Comparison of ENCODE assay signal across 9 mouse cellular contexts in genomic region chrX:57919886-57920285, GRCm38 (mm10).
DNase-seq lines count a peak whose midpoint lies in the region; ATAC-seq and TF ChIP-seq lines count a peak whose summit lies in the region.
"Had no signal": no experiment of that assay in that cellular context is flagged by ENCODE, and none has a peak within 500 bp of the region (broad histone marks: within the 10 kb centered on the region; RNA-seq: fewer than 3 reads in every experiment).

No protein-coding gene starts in this region.

- peak overlapping the region; percentile 28 for H3K4me2 ChIP-seq in hindbrain, embryonic 11.5 days (replicated peaks; ENCODE audit: low read depth, low read length)
- peak overlapping the region; percentile 31 for H3K4me2 ChIP-seq in midbrain, embryonic 11.5 days

- peaks cover 48% of the 10 kb centered on the region for H3K27me3 ChIP-seq in heart, embryonic 10.5 days (ENCODE audit: insufficient read depth, poor library complexity, severe bottlenecking)
- peaks cover 14% of the 10 kb centered on the region for H3K27me3 ChIP-seq in hindbrain, embryonic 11.5 days (ENCODE audit: control insufficient read depth, insufficient read depth, low read length)
- H3K27me3 ChIP-seq in midbrain, embryonic 11.5 days (ENCODE audit: control insufficient read depth, insufficient read depth, low read length), result peaks cover 13% of the 10 kb centered on the region

- H3K4me3 ChIP-seq in heart, embryonic 10.5 days, result peak overlapping the region; percentile 40
- H3K4me3 ChIP-seq in hindbrain, embryonic 11.5 days (ENCODE audit: low read depth, low read length), result no peak overlapping the region
- H3K4me3 ChIP-seq in midbrain, embryonic 11.5 days (ENCODE audit: low read depth, low read length), result 0 out of 2 replicates have a peak overlapping the region, but pooled peaks have one; percentile 11

- TF ChIP-seq CTCF in brain, embryonic 14.5 days (IDR thresholded peaks at IDR 0.05; ENCODE audit: borderline replicate concordance, extremely low read depth, insufficient read depth, insufficient read length), result no peak

- H3K27ac ChIP-seq in heart, embryonic 10.5 days, result no peak overlapping the region
- H3K27ac ChIP-seq in hindbrain, embryonic 11.5 days (ENCODE audit: low read depth, low read length), result peak overlapping the region; percentile 10; the same call in 1 of the 2 replicates
- no peak overlapping the region; the same call in 1 of the 2 replicates for H3K27ac ChIP-seq in midbrain, embryonic 11.5 days (ENCODE audit: low read depth, low read length)

- no peak overlapping the region for H3K9ac ChIP-seq in hindbrain, embryonic 11.5 days (ENCODE audit: low read depth, low read length)
- peak overlapping the region; percentile 14; the same call in 1 of the 2 replicates for H3K9ac ChIP-seq in midbrain, embryonic 11.5 days (ENCODE audit: low read length)

- H3K9me3 ChIP-seq in heart, embryonic 10.5 days, result no peaks in the 10 kb centered on the region
- no peaks in the 10 kb centered on the region for H3K9me3 ChIP-seq in hindbrain, embryonic 11.5 days (ENCODE audit: control insufficient read depth, low read length)
- H3K9me3 ChIP-seq in midbrain, embryonic 11.5 days (ENCODE audit: control insufficient read depth, low read length), result no peaks in the 10 kb centered on the region

- no peak for ATAC-seq in hindbrain, embryonic 11.5 days (ENCODE audit: low FRiP score)
- ATAC-seq in midbrain, embryonic 11.5 days (ENCODE audit: low FRiP score), result 0 out of 2 replicates have a peak, but pooled peaks have one; percentile 28

- WGBS in heart, embryonic 10.5 days, result 20% methylated on average over 17 of the region's 17 CpGs
- WGBS in hindbrain, embryonic 11.5 days, result 17% methylated on average over 16 of the region's 17 CpGs
- 18% methylated on average over 15 of the region's 17 CpGs for WGBS in midbrain, embryonic 11.5 days

- no peaks in the 10 kb centered on the region for H3K36me3 ChIP-seq in heart, embryonic 10.5 days
- H3K36me3 ChIP-seq in hindbrain, embryonic 11.5 days (ENCODE audit: control insufficient read depth, insufficient read depth, low read length), result no peaks in the 10 kb centered on the region
- no peaks in the 10 kb centered on the region for H3K36me3 ChIP-seq in midbrain, embryonic 11.5 days (ENCODE audit: control insufficient read depth, insufficient read depth, low read length)

- no peak for TF ChIP-seq POLR2A in brain, embryonic 14.5 days (IDR thresholded peaks at IDR 0.05; ENCODE audit: borderline replicate concordance, extremely low read depth, insufficient read depth, insufficient read length, poor library complexity, severe bottlenecking)

- H3K4me1 ChIP-seq in heart, embryonic 10.5 days, result no peaks in the 10 kb centered on the region
- H3K4me1 ChIP-seq in hindbrain, embryonic 11.5 days (replicated peaks; ENCODE audit: control insufficient read depth, insufficient read depth, low read length), result no peaks in the 10 kb centered on the region
- peaks cover 5% of the 10 kb centered on the region; the same call in 1 of the 2 replicates for H3K4me1 ChIP-seq in midbrain, embryonic 11.5 days (ENCODE audit: control insufficient read depth, insufficient read depth, low read length)

- DNase-seq in heart, embryonic 10.5 days (ENCODE audit: low spot score), result no peak
- DNase-seq in heart, adult 8-10 months (ENCODE audit: low spot score), result no peak
- DNase-seq in brain, embryonic 14.5 days (ENCODE audit: low read depth), result peak; percentile 56
- peak; percentile 34 for DNase-seq in hindbrain, embryonic 11.5 days (ENCODE audit: low spot score)
- DNase-seq in midbrain, embryonic 11.5 days (ENCODE audit: low spot score, missing footprints), result peak; percentile 90
- DNase-seq in thymus, postnatal 36 days, result no peak
- DNase-seq in cerebellum, adult 8-10 months, result no peak
- DNase-seq in thymus, postnatal 0 days (ENCODE audit: low spot score), result no peak
- DNase-seq: thymus, postnatal 14 days had no signal

Comparison
In these comparisons a context has a peak if more than half of its experiments do, and no peak if none do; other contexts are left out.
1. DNase-seq: peak in brain, embryonic 14.5 days (single experiment), hindbrain, embryonic 11.5 days (single experiment) and midbrain, embryonic 11.5 days (single experiment); none in heart, embryonic 10.5 days (single experiment), heart, adult 8-10 months (single experiment), thymus, postnatal 36 days (0 of 2), cerebellum, adult 8-10 months (single experiment) and thymus, postnatal 0 days (single experiment).